Mouse (Mus musculus) midbrain, embryonic 16.5 days (tissue): ENCODE measurements around the gene Elmod3. TPM values are rescaled to one million over a fixed set of nuclear protein-coding genes. Genes with fewer than 3 reads are reported as not detected.

Experiments
- ATAC-seq: fragments of 200-750 bp; cut with Nextera tagmentation; 2 replicates; pipeline ENCODE4 v1.8.0; 2017; ENCODE audit warnings: moderate TSS enrichment
- H3K27ac ChIP-seq: fragments of 300-500 bp; sonication (generic); 2 replicates; pipeline ENCODE4 v1.5.1; 2014; ENCODE audit warnings: mild to moderate bottlenecking, low read length, mixed read lengths
- H3K27me3 ChIP-seq: fragments of 300-500 bp; sonication (generic); 2 replicates; pipeline ENCODE4 v1.6.1; 2014; ENCODE audit warnings: low read depth, low read length, mixed read lengths; ENCODE audit not compliant: control insufficient read depth, insufficient read depth
- H3K36me3 ChIP-seq: fragments of 300-500 bp; sonication (generic); 2 replicates; pipeline ENCODE4 v1.6.1; 2014; ENCODE audit warnings: mild to moderate bottlenecking, low read length, moderate library complexity, mixed read lengths; ENCODE audit not compliant: control insufficient read depth, insufficient read depth
- H3K4me1 ChIP-seq: fragments of 300-500 bp; sonication (generic); 2 replicates; pipeline ENCODE4 v1.6.1; 2014; ENCODE audit warnings: mild to moderate bottlenecking, low read length, mixed read lengths; ENCODE audit not compliant: control insufficient read depth, insufficient read depth
- H3K4me2 ChIP-seq: fragments of 300-500 bp; sonication (generic); 2 replicates; pipeline ENCODE4 v1.6.1; 2014; ENCODE audit warnings: mild to moderate bottlenecking, low read length, mixed read lengths
- H3K4me3 ChIP-seq: fragments of 300-500 bp; sonication (generic); 2 replicates; pipeline ENCODE4 v1.5.1; 2014; ENCODE audit warnings: low read depth, mild to moderate bottlenecking, low read length, moderate library complexity, mixed read lengths
- H3K9ac ChIP-seq: fragments of 300-500 bp; sonication (generic); 2 replicates; pipeline ENCODE4 v1.6.1; 2014; ENCODE audit warnings: low read depth, low read length, mixed read lengths
- H3K9me3 ChIP-seq: fragments of 300-500 bp; sonication (generic); replicated peaks from 2 replicates; pipeline ENCODE4 v1.6.1; 2014; ENCODE audit warnings: mild to moderate bottlenecking, low read length, mixed read lengths; ENCODE audit not compliant: control insufficient read depth, poor library complexity, severe bottlenecking
- WGBS: fragments of 180-500 bp; shearing (Covaris S2); extraction: QIAGEN DNeasy Blood & Tissue Kit; methylation state at CpG from one replicate; pipeline ENCODE4 v1.1.7; 2014; 5-methylcytosine and 5-hydroxymethylcytosine counted together
- polyA plus RNA-seq: library from polyadenylated mRNA; unstranded; fragments of >200 nt; fragmentation: Nextera tagmentation; extraction: Ambion mirVana; gene quantifications from 2 replicates; pipeline ENCODE4 v1.2.1, GENCODE M21; 2015

Elmod3 gene
- polyA plus RNA-seq, 1 experiment from 2014 or later = 17.3 TPM

DNA sequence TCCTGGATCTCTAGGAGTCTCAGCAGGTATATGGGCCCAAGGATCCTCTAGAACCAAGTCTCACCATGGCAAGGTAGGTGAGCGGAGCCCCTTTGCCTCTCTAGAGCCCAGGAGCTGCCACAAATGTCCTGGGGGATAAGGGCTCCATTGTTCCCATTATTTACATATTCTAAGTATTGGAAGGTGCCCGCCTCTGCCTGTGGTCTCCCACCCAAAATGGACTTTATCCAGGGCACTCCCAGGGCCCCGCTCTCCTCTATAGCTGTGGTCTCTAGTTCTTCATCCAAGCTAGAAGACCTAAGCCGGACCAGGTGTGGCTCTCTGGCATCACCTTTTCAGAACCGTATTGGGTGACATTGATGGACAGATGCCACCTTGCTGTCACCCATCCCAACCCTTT lies 76.6 kb downstream of the Elmod3 start, which contains the start of gene Sh2d6:
TSS of gene Sh2d6 (minus strand) at position 101 of the 400 bp plus-strand sequence.
- peak within 1 kb of the TSS; percentile 95 for H3K27ac ChIP-seq
- no peaks in the 10 kb centered on the region for H3K27me3 ChIP-seq
- H3K4me2 ChIP-seq = no peak within 1 kb of the TSS
- H3K9me3 ChIP-seq = no peaks in the 10 kb centered on the region
- peaks cover 29% of the 10 kb centered on the region for H3K4me1 ChIP-seq
- H3K9ac ChIP-seq = no peak within 1 kb of the TSS; the same call in 1 of the 2 replicates
- no peak for ATAC-seq
- no peak within 1 kb of the TSS for H3K4me3 ChIP-seq
- WGBS = 92% methylated on average over 5 of the region's 5 CpGs
- H3K36me3 ChIP-seq = no peaks in the 10 kb centered on the region

GRCm38 (mm10) chr6:72520904-72521303 lies 77.3 kb downstream of the Elmod3 start:
- no peak overlapping the region for H3K4me2 ChIP-seq
- H3K9ac ChIP-seq = no peak overlapping the region; the same call in 1 of the 2 replicates
- 89% methylated on average over 5 of the region's 5 CpGs for WGBS
- H3K9me3 ChIP-seq = no peaks in the 10 kb centered on the region
- ATAC-seq = no peak
- no peaks in the 10 kb centered on the region for H3K27me3 ChIP-seq
- no peaks in the 10 kb centered on the region for H3K36me3 ChIP-seq
- peaks cover 29% of the 10 kb centered on the region for H3K4me1 ChIP-seq
- H3K4me3 ChIP-seq = no peak overlapping the region
- peak overlapping the region; percentile 95 for H3K27ac ChIP-seq

DNA sequence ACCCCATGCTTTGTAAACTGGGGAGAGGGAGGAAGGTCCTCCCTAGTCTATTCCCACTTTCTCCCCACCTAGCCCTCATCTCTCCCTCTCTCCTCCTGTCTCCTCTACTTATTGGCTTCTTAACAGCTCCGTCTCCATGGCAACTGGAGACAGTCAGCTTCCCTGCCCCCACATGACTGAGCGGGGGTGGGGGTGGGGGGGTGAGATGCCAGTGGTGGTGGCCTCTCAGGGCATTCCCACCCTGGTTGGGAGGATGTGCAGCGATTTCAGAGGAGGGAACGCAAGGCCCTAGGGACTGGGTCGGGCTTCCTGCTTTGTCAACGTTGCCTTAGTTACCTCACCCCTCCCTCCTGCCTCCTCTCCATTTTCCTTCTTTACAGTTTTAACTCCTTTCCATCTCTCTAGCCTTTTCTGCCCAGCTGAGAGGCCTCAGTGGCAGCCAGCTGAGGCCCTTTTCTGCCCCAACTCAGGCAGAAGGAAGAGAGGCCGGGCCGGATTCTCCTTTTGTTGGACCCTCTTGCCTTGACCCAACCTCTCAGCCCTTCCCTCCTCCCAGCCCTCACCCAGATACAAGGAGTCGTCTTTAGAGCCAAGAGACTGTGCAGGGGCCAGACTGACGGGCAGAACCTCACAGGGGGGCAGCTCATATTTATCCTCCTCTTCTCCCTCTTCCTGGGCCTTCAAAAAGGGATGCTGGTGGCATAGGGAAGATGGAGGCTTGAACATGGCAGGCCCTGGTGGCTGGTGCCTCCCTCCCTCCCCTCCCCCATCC lies 78.1 kb downstream of the Elmod3 start:
- Histone ChIP-seq H3K9ac (peak overlapping the region; percentile 50), H3K4me3 (peak overlapping the region; percentile 11; the same call in 1 of the 2 replicates)

GRCm38 (mm10) chr6:72519303-72519702 lies 78.9 kb downstream of the Elmod3 start:
- H3K9ac ChIP-seq = peak overlapping the region; percentile 35; the same call in 1 of the 2 replicates
- H3K9me3 ChIP-seq = no peaks in the 10 kb centered on the region
- H3K36me3 ChIP-seq = no peaks in the 10 kb centered on the region
- H3K4me2 ChIP-seq = peak overlapping the region; percentile 55
- peaks cover 29% of the 10 kb centered on the region for H3K4me1 ChIP-seq
- H3K4me3 ChIP-seq = peak overlapping the region; percentile 11; the same call in 1 of the 2 replicates
- 14% methylated on average over 8 of the region's 8 CpGs for WGBS
- H3K27ac ChIP-seq = peak overlapping the region; percentile 95
- H3K27me3 ChIP-seq = no peaks in the 10 kb centered on the region
- ATAC-seq = peak; percentile 57

More for the DNA sequence above, 78.1 kb downstream of the Elmod3 start:
- H3K4me1 ChIP-seq = peaks cover 29% of the 10 kb centered on the region
- H3K9me3 ChIP-seq = no peaks in the 10 kb centered on the region
- H3K27ac ChIP-seq = peak overlapping the region; percentile 95
- no peaks in the 10 kb centered on the region for H3K27me3 ChIP-seq
- no peaks in the 10 kb centered on the region for H3K36me3 ChIP-seq
- WGBS = 1% methylated on average over 10 of the region's 10 CpGs
- H3K4me2 ChIP-seq = peak overlapping the region; percentile 55
- peak; percentile 91 for ATAC-seq

DNA sequence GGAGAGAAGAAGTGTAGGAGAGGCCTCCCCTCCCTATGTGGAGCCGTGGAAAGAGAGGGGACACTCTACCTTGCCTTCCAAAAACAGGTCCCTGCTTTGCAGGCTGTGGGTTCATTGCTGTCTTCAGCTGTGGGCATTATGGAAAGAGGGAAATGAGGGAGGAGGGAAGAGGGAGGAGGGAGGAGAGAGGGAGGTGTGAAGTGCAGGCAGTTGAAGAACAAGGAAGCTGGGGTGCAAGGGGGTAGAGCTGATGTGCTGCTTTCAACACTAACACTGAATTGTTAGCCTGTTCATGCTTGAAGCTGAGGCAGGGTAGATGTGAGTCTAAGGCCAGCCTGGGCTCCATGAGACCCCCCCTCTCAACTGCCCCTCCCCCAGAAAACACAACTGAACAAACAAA lies 79.4 kb downstream of the Elmod3 start:
- Histone ChIP-seq H3K9me3 (no peaks in the 10 kb centered on the region), H3K9ac (no peak overlapping the region; the same call in 1 of the 2 replicates), H3K27me3 (no peaks in the 10 kb centered on the region), H3K4me2 (peak overlapping the region; percentile 55), H3K36me3 (no peaks in the 10 kb centered on the region), H3K27ac (peak overlapping the region; percentile 95), H3K4me1 (peaks cover 32% of the 10 kb centered on the region), H3K4me3 (no peak overlapping the region)
- WGBS = 73% methylated on average over 1 of the region's 1 CpGs
- ATAC-seq = no peak

Other genes with a start within 250 kb of the Elmod3 start
- gene Tmem150a, start 243.0 kb downstream of the Elmod3 start, polyA plus RNA-seq = 15.7 and 17.7 TPM in 2 replicates
- gene Rnf181, start 231.5 kb downstream of the Elmod3 start, polyA plus RNA-seq = 124 and 126 TPM in 2 replicates
- gene Vamp5, start 217.9 kb downstream of the Elmod3 start, polyA plus RNA-seq = 12.0 and 16.4 TPM in 2 replicates
- 15.3 and 16.0 TPM in 2 replicates for gene Vamp8, start 207.7 kb downstream of the Elmod3 start, polyA plus RNA-seq
- 14.3 and 15.2 TPM in 2 replicates for gene Ggcx, start 184.1 kb downstream of the Elmod3 start, polyA plus RNA-seq
- gene Mat2a, start 158.9 kb downstream of the Elmod3 start, polyA plus RNA-seq = 348 and 379 TPM in 2 replicates
- 0.65 and 0.84 TPM in 2 replicates for gene Sh2d6, start 76.7 kb downstream of the Elmod3 start, polyA plus RNA-seq
- 5.9 and 6.8 TPM in 2 replicates for gene Capg, start 54.0 kb downstream of the Elmod3 start, polyA plus RNA-seq
- 5.9 and 6.3 TPM in 2 replicates for gene Retsat, start 62 bp upstream of the Elmod3 start, polyA plus RNA-seq
- 40.7 and 45.0 TPM in 2 replicates for gene Tgoln1, start 18.6 kb upstream of the Elmod3 start, polyA plus RNA-seq
- gene Tcf7l1, start 190.8 kb upstream of the Elmod3 start, polyA plus RNA-seq = 4.1 and 4.6 TPM in 2 replicates